Mouse (Mus musculus) forebrain, postnatal 0 days (tissue): Measurements from ENCODE around the gene Tomm20. TPM values are rescaled to one million over a fixed set of nuclear protein-coding genes. Genes with fewer than 3 reads are reported as not detected.

ENCODE experiments used
- ATAC-seq: fragments of 200-750 bp; cut with Nextera tagmentation; 2 replicates; pipeline ENCODE4 v1.8.0; 2017; ENCODE audit warnings: mild to moderate bottlenecking, moderate library complexity
- DNase-seq: peaks from one replicate; pipeline ENCODE4 v3.0.0-alpha.2; 2015
- H3K27ac ChIP-seq: fragments of 300-500 bp; sonication (generic); 2 replicates; pipeline ENCODE4 v1.5.1; 2014; ENCODE audit warnings: low read depth, mild to moderate bottlenecking, antibody characterized with exemption, low read length, moderate library complexity, mixed read lengths
- H3K27me3 ChIP-seq: fragments of 300-500 bp; sonication (generic); 2 replicates; pipeline ENCODE4 v1.6.1; 2014; ENCODE audit warnings: mild to moderate bottlenecking, low read length, mixed read lengths; ENCODE audit not compliant: insufficient read depth
- H3K36me3 ChIP-seq: fragments of 300-500 bp; sonication (generic); 2 replicates; pipeline ENCODE4 v1.6.1; 2014; ENCODE audit warnings: mild to moderate bottlenecking, moderate library complexity; ENCODE audit not compliant: insufficient read depth
- H3K4me1 ChIP-seq: fragments of 300-500 bp; sonication (generic); 2 replicates; pipeline ENCODE4 v1.6.1; 2014; ENCODE audit warnings: antibody characterized with exemption; ENCODE audit not compliant: insufficient read depth
- H3K4me2 ChIP-seq: fragments of 300-500 bp; sonication (generic); 2 replicates; pipeline ENCODE4 v1.6.1; 2014; ENCODE audit warnings: low read depth, mild to moderate bottlenecking, moderate library complexity
- H3K4me3 ChIP-seq: fragments of 300-500 bp; sonication (generic); 2 replicates; pipeline ENCODE4 v1.5.1; 2014; ENCODE audit warnings: low read depth, low read length, mixed read lengths
- H3K9ac ChIP-seq: fragments of 300-500 bp; sonication (generic); 2 replicates; pipeline ENCODE4 v1.6.1; 2014; ENCODE audit warnings: mild to moderate bottlenecking
- H3K9me3 ChIP-seq: fragments of 300-500 bp; sonication (generic); 2 replicates; pipeline ENCODE4 v1.6.1; 2016; ENCODE audit warnings: low read length
- CTCF ChIP-seq: sonication (generic); IDR thresholded peaks from 2 replicates; pipeline ENCODE4 v1.5.1; 2016; ENCODE audit warnings: antibody characterized with exemption, control low read depth, low read depth
- WGBS: fragments of 180-500 bp; shearing (Covaris S2); extraction: QIAGEN DNeasy Blood & Tissue Kit; methylation state at CpG from one replicate; pipeline ENCODE4 v1.1.7; 2014; 5-methylcytosine and 5-hydroxymethylcytosine counted together
- polyA plus RNA-seq: library from polyadenylated mRNA; unstranded; fragments of >200 nt; fragmentation: Nextera tagmentation; extraction: Ambion mirVana; gene quantifications from 2 replicates; pipeline ENCODE4 v1.2.1, GENCODE M21; 2015
- total RNA-seq: library from RNA; depleted of rRNA; stranded (reverse); fragments of >200 nt; gene quantifications from 2 replicates; pipeline ENCODE4 v1.2.3, GENCODE M21; 2014

The Tomm20 gene
- total and polyA plus RNA-seq, 2 experiments from 2014 or later: 195 to 228 TPM

DNA sequence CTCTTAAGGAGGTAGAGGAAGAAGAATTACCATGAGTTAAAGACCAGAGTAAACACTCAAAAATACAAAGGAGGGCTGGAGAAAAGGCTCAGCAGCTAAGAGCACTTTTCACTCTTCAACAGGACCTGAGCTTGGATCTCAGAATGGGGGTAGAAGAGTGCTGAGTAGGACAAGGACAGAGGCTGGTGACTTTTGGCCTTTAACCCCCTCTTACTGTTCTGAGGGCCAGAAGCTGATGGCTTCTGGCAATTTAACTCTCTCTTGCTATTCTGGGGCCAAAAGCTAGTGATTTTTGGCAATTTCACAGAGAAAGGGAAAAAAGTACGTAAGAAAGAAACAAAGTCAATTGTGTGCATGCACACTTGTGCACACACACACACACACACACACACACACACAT lies 17.2 kb upstream of the Tomm20 start:
- ATAC-seq (no peak), DNase-seq (no peak)
- Histone ChIP-seq H3K27me3 (no peaks in the 10 kb centered on the region), H3K9me3 (no peaks in the 10 kb centered on the region), H3K36me3 (peaks cover 44% of the 10 kb centered on the region), H3K9ac (no peak overlapping the region), H3K4me3 (no peak overlapping the region), H3K27ac (no peak overlapping the region), H3K4me2 (no peak overlapping the region), H3K4me1 (no peaks in the 10 kb centered on the region)
- 94% methylated on average over 1 of the region's 1 CpGs for WGBS
- TF ChIP-seq CTCF: no peak

DNA sequence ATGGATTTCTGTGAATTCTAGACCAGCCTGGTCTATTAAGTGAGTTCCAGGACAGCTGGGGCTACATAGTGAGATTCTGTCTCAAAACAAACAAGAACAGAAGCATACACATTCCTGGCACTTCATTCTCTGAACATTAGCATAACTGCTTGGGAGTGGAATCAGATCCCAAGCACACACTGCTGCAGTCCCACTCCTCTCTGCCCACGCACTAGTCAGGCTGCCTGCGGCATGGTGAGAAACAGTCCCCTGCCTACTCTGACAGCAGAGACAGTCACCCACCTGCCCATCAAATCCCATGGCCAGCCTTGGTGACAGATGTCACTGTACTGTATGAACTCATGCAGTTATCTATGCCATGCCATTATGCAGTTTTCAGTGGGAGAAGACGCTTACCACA lies 15.9 kb upstream of the Tomm20 start:
- Histone ChIP-seq H3K4me2 (no peak overlapping the region), H3K9ac (no peak overlapping the region), H3K27ac (no peak overlapping the region), H3K27me3 (no peaks in the 10 kb centered on the region), H3K9me3 (no peaks in the 10 kb centered on the region), H3K36me3 (peaks cover 50% of the 10 kb centered on the region), H3K4me1 (no peaks in the 10 kb centered on the region), H3K4me3 (no peak overlapping the region)
- TF ChIP-seq CTCF: no peak
- DNase-seq (no peak), ATAC-seq (no peak)
- WGBS: 89% methylated on average over 3 of the region's 3 CpGs

DNA sequence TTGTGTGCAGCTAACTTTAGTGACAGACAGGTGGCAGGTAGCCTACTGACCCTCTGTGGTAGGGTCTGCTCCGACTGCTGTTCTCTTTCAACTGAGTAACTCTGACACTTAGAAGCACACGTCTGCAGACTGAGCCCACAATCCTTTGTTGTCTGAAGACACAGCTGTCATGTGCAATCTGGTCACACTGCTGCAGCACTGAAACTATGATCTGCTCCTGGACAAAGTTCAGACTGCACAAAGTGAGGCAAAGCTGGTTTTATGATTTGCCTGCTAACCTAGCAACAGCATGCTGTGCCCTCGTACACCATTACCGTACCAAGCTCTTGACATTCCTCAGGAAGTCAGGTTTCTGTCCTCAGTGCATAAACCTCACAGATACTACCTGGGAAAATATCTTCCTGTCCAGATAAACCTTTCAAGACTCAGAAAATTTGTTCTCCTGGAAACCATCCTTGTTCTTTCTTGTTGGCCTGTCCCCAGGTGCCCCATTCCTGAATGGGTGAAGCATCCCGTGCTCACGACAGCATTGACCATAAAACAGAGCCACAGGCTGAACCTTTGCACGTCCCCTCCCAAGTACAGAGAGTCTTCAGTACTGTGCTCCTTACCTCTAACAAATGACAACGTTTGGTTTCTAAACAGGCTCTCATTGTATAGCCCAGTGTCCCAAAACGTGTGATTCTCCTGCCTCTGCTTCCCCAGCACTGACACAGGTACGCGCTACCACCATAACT lies 6.4 kb upstream of the Tomm20 start:
- 88% methylated on average over 11 of the region's 11 CpGs for WGBS
- no peak for ATAC-seq
- Histone ChIP-seq H3K27ac (no peak overlapping the region), H3K4me2 (no peak overlapping the region), H3K9ac (no peak overlapping the region), H3K27me3 (no peaks in the 10 kb centered on the region), H3K4me3 (no peak overlapping the region), H3K9me3 (no peaks in the 10 kb centered on the region), H3K36me3 (peaks cover 62% of the 10 kb centered on the region), H3K4me1 (no peaks in the 10 kb centered on the region)
- no peak for DNase-seq
- no peak for TF ChIP-seq CTCF

DNA sequence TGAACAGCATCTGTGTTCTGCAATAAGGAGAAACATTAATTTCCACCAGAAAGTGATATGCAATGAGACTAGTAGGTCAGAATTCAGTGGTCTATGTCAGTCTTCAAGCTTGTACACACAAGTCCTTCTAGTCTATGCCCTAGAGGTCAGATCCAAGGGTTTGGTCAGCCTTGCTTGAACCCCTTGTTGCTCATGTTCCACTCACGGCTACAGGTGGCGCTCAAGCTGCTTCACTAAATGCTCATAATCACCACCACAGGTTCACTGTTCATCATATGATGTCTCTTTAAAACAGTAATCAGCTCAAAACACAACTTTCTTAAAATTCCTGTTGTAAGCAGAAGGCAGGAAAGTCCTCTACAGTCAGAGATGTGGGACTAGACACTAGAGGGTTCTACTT lies 3.9 kb upstream of the Tomm20 start:
- Histone ChIP-seq H3K4me1 (no peaks in the 10 kb centered on the region), H3K9me3 (no peaks in the 10 kb centered on the region), H3K36me3 (peaks cover 45% of the 10 kb centered on the region), H3K27me3 (no peaks in the 10 kb centered on the region), H3K9ac (no peak overlapping the region), H3K4me2 (no peak overlapping the region), H3K4me3 (no peak overlapping the region), H3K27ac (no peak overlapping the region)
- ATAC-seq (no peak), DNase-seq (no peak)
- TF ChIP-seq CTCF: peak; percentile 15; the same call in 1 of the 2 replicates
- 70% methylated on average over 2 of the region's 2 CpGs for WGBS

DNA sequence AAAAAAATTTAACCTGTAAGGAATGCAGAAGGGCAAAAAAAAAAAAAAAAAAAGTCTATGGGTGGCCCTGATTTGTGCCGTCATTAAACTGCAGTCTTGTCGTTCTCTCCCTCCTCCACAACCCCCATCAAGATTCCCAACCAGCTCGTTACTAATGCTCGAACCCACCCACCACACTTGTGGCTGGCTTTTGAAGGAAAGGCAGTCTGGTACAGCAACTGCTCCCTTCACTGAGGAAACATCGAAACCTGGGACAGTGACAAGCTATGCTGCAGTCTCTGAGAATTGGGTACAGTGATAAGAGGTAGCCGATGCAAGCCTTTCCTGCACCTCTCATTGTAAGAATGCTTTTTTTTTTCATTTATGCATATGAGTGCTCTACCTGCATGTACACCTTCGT lies 800 bp upstream of the Tomm20 start:
- no peak overlapping the region for H3K27ac ChIP-seq
- H3K27me3 ChIP-seq: no peaks in the 10 kb centered on the region
- H3K9ac ChIP-seq: no peak overlapping the region

DNA sequence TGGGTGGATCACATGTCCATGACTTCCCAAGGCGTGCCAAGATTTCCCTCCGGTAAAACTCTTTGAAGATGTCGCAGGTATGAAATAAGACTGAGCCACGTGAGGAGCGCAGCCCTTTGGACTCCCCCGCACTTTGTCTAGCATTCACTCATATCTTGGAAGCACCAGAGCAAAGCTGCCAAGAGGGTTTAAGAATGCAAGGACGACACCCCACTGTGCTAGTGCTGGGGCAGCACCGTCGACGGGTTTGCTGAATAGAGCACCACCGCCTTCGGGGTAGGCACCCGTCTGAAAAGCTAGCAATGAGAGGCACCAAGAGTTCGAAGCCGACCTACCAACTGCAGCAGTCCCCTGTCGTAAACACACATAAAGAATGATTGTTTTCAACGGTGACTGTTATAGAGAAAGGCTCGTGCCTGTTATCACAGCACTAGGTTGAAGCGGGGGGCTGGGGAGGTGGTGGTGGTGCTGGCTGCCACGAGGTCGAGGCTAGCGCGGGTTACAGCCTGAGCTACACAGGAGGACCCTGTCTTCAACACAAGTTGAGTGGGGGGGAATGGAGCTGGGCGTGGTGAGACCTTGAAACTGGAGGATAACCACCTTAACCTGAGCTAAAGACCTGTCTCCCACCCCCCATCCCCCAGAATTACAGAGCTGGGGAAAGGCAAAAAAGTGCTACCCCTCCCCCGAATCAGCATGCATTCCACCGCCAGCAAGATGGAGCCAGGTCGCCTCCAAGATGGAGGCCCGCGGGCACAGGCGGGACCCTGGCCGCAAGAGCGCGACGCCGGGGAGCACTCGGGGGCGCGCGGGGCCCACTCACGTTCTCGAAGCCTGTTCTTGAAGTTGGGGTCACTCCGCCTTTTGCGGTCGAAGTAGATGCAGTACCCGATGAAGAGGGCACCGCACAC lies 608 bp downstream of the Tomm20 start:
- peak; percentile 81 for ATAC-seq
- Histone ChIP-seq H3K4me2 (peak overlapping the region; percentile 90), H3K4me1 (peaks cover 6% of the 10 kb centered on the region), H3K27ac (peak overlapping the region; percentile 86), H3K4me3 (peak overlapping the region; percentile 65), H3K9ac (peak overlapping the region; percentile 85), H3K36me3 (peaks cover 5% of the 10 kb centered on the region), H3K27me3 (no peaks in the 10 kb centered on the region), H3K9me3 (no peaks in the 10 kb centered on the region)
- WGBS: 2% methylated on average over 46 of the region's 46 CpGs
- TF ChIP-seq CTCF: no peak
- peak; percentile 73 for DNase-seq

More for the DNA sequence above, 800 bp upstream of the Tomm20 start:
- peak overlapping the region; percentile 48; the same call in 1 of the 2 replicates for H3K4me2 ChIP-seq
- TF ChIP-seq CTCF: no peak
- peak overlapping the region; percentile 65; the same call in 1 of the 2 replicates for H3K4me3 ChIP-seq
- WGBS: 59% methylated on average over 7 of the region's 7 CpGs
- no peak for ATAC-seq
- H3K36me3 ChIP-seq: peaks cover 19% of the 10 kb centered on the region
- H3K9me3 ChIP-seq: no peaks in the 10 kb centered on the region
- peaks cover 6% of the 10 kb centered on the region for H3K4me1 ChIP-seq
- peak; percentile 12 for DNase-seq

DNA sequence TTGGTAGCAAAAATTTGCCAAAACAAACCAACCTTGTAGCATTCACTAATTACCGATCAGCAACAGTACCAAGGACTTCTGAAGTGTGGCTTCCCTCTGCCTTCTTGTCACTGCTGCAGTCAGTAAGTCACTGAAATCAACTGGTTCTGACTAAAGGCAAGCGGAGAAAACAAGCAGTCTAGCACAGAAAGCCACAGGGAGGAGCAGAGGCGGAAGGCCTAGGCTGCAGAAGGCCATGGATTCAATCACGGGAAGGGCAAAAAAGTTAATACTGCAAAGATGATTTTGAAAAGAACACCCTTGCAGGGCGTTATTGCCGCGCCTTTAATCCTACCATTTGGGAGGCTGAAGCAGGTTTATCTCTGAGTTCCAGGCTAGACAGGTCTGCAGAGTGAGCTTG lies 2.1 kb downstream of the Tomm20 start:
- Histone ChIP-seq H3K9me3 (no peaks in the 10 kb centered on the region), H3K4me1 (peaks cover 6% of the 10 kb centered on the region), H3K27me3 (no peaks in the 10 kb centered on the region), H3K9ac (no peak overlapping the region), H3K27ac (no peak overlapping the region), H3K36me3 (peaks cover 13% of the 10 kb centered on the region), H3K4me3 (no peak overlapping the region), H3K4me2 (no peak overlapping the region)
- no peak for ATAC-seq
- no peak for TF ChIP-seq CTCF
- 89% methylated on average over 7 of the region's 7 CpGs for WGBS
- no peak for DNase-seq
